Mouse (Mus musculus): ENCODE data around the gene Tjp1. TPM values are rescaled to one million over a fixed set of nuclear protein-coding genes. Genes with fewer than 3 reads are reported as not detected.
A peak's percentile ranks its signal among the peaks of the same experiment; 100 is the strongest.

The Tjp1 gene
- total and polyA plus RNA-seq, 2 experiments, result 6.4 to 19.1 TPM

GRCm38 (mm10) chr7:65354908-65355307 is 172.7 kb downstream of the Tjp1 start:
- no peak for DNase-seq (ENCODE audit: extremely low read depth, low read depth, low spot score)
- 40% methylated on average over 2 of the region's 2 CpGs for WGBS
- no peak for TF ChIP-seq POLR2A (IDR thresholded peaks at IDR 0.05; ENCODE audit: extremely low read depth, insufficient read depth, low read length)
- Histone ChIP-seq H3K4me3 (ENCODE audit: insufficient read depth, low read depth, low read length) (no peak overlapping the region), H3K36me3 (ENCODE audit: control insufficient read depth, insufficient read depth, low read length) (peaks cover 4% of the 10 kb centered on the region; the same call in 1 of the 2 replicates), H3K27me3 (ENCODE audit: control insufficient read depth, insufficient read depth, low read length) (no peaks in the 10 kb centered on the region), H3K79me2 (ENCODE audit: control insufficient read depth, insufficient read depth, low read length) (peaks cover 12% of the 10 kb centered on the region), H3K9ac (ENCODE audit: low read depth, low read length) (no peak overlapping the region), H3K4me1 (ENCODE audit: control insufficient read depth, insufficient read depth, low read length) (peaks cover 20% of the 10 kb centered on the region), H3K27ac (replicated peaks; ENCODE audit: insufficient read depth, low read depth, low read length) (no peak overlapping the region)

GRCm38 (mm10) chr7:65350348-65351079 is 177.1 kb downstream of the Tjp1 start:
- 48% methylated on average over 4 of the region's 4 CpGs for WGBS
- Histone ChIP-seq H3K79me2 (ENCODE audit: control insufficient read depth, insufficient read depth, low read length) (peaks cover 12% of the 10 kb centered on the region), H3K27ac (replicated peaks; ENCODE audit: insufficient read depth, low read depth, low read length) (no peak overlapping the region), H3K36me3 (ENCODE audit: control insufficient read depth, insufficient read depth, low read length) (peaks cover 4% of the 10 kb centered on the region; the same call in 1 of the 2 replicates), H3K27me3 (ENCODE audit: control insufficient read depth, insufficient read depth, low read length) (no peaks in the 10 kb centered on the region), H3K4me3 (ENCODE audit: insufficient read depth, low read depth, low read length) (no peak overlapping the region), H3K9ac (ENCODE audit: low read depth, low read length) (no peak overlapping the region), H3K4me1 (ENCODE audit: control insufficient read depth, insufficient read depth, low read length) (peaks cover 5% of the 10 kb centered on the region; the same call in 1 of the 2 replicates)
- peak; percentile 50 for DNase-seq (ENCODE audit: extremely low read depth, low read depth, low spot score)
- TF ChIP-seq POLR2A (IDR thresholded peaks at IDR 0.05; ENCODE audit: extremely low read depth, insufficient read depth, low read length) (no peak), CTCF (IDR thresholded peaks at IDR 0.05; ENCODE audit: low read depth, low read length) (no peak)

- Histone ChIP-seq H3K79me2 (ENCODE audit: control insufficient read depth, insufficient read depth, low read length) (peaks cover 12% of the 10 kb centered on the region), H3K4me3 (ENCODE audit: insufficient read depth, low read depth, low read length) (no peak overlapping the region), H3K9ac (ENCODE audit: low read depth, low read length) (no peak overlapping the region), H3K4me1 (ENCODE audit: control insufficient read depth, insufficient read depth, low read length) (peaks cover 7% of the 10 kb centered on the region; the same call in 1 of the 2 replicates), H3K36me3 (ENCODE audit: control insufficient read depth, insufficient read depth, low read length) (no peaks in the 10 kb centered on the region), H3K27me3 (ENCODE audit: control insufficient read depth, insufficient read depth, low read length) (no peaks in the 10 kb centered on the region), H3K27ac (replicated peaks; ENCODE audit: insufficient read depth, low read depth, low read length) (no peak overlapping the region)
- no peak for DNase-seq (ENCODE audit: extremely low read depth, low read depth, low spot score)
- no peak for TF ChIP-seq CTCF (IDR thresholded peaks at IDR 0.05; ENCODE audit: low read depth, low read length)
- TF ChIP-seq POLR2A (IDR thresholded peaks at IDR 0.05; ENCODE audit: extremely low read depth, insufficient read depth, low read length), result no peak
Measured at GRCm38 (mm10) chr7:65348540-65348939, 179.0 kb downstream of the Tjp1 start.

GRCm38 (mm10) chr7:65345314-65345713 is 182.3 kb downstream of the Tjp1 start:
- peaks cover 16% of the 10 kb centered on the region for H3K36me3 ChIP-seq (ENCODE audit: control insufficient read depth, insufficient read depth, low read length)
- peaks cover 3% of the 10 kb centered on the region; the same call in 1 of the 2 replicates for H3K4me1 ChIP-seq (ENCODE audit: control insufficient read depth, insufficient read depth, low read length)
- no peak overlapping the region for H3K4me3 ChIP-seq (ENCODE audit: insufficient read depth, low read depth, low read length)
- H3K79me2 ChIP-seq (ENCODE audit: control insufficient read depth, insufficient read depth, low read length), result peaks cover 11% of the 10 kb centered on the region
- no peak overlapping the region for H3K27ac ChIP-seq (replicated peaks; ENCODE audit: insufficient read depth, low read depth, low read length)
- no peak overlapping the region for H3K9ac ChIP-seq (ENCODE audit: low read depth, low read length)
- 84% methylated on average over 3 of the region's 3 CpGs for WGBS
- H3K27me3 ChIP-seq (ENCODE audit: control insufficient read depth, insufficient read depth, low read length), result no peaks in the 10 kb centered on the region
- TF ChIP-seq POLR2A (IDR thresholded peaks at IDR 0.05; ENCODE audit: extremely low read depth, insufficient read depth, low read length), result no peak
- no peak for TF ChIP-seq CTCF (IDR thresholded peaks at IDR 0.05; ENCODE audit: low read depth, low read length)
- DNase-seq (ENCODE audit: extremely low read depth, low read depth, low spot score), result no peak

GRCm38 (mm10) chr7:65337581-65338270 is 189.9 kb downstream of the Tjp1 start:
- Histone ChIP-seq H3K4me1 (ENCODE audit: control insufficient read depth, insufficient read depth, low read length) (peaks cover 20% of the 10 kb centered on the region), H3K9ac (ENCODE audit: low read depth, low read length) (no peak overlapping the region), H3K79me2 (ENCODE audit: control insufficient read depth, insufficient read depth, low read length) (no peaks in the 10 kb centered on the region; the same call in 1 of the 2 replicates), H3K27me3 (ENCODE audit: control insufficient read depth, insufficient read depth, low read length) (no peaks in the 10 kb centered on the region), H3K4me3 (ENCODE audit: insufficient read depth, low read depth, low read length) (no peak overlapping the region), H3K36me3 (ENCODE audit: control insufficient read depth, insufficient read depth, low read length) (peaks cover 39% of the 10 kb centered on the region), H3K27ac (replicated peaks; ENCODE audit: insufficient read depth, low read depth, low read length) (peak overlapping the region; percentile 32; the same call in 1 of the 2 replicates)
- TF ChIP-seq CTCF (IDR thresholded peaks at IDR 0.05; ENCODE audit: low read depth, low read length) (no peak), POLR2A (IDR thresholded peaks at IDR 0.05; ENCODE audit: extremely low read depth, insufficient read depth, low read length) (no peak)
- DNase-seq (ENCODE audit: extremely low read depth, low read depth, low spot score), result peak; percentile 86
- WGBS, result 27% methylated on average over 7 of the region's 7 CpGs

All from liver, adult 2 months (tissue).